Mouse (Mus musculus) MEL (cell line): Measurements from ENCODE around the gene Gnb4.

Experiments used
- E2F4 ChIP-seq: IDR thresholded peaks from 2 replicates; pipeline ENCODE4 v1.6.1; 2011; ENCODE audit warnings: low read depth, low read length, improper control_type of control experiment, borderline replicate concordance
- MEF2A ChIP-seq: IDR thresholded peaks from 2 replicates; pipeline ENCODE4 v1.6.1; 2014; ENCODE audit warnings: low read depth, mild to moderate bottlenecking, inconsistent platforms, low read length, improper control_type of control experiment; ENCODE audit not compliant: poor library complexity, insufficient replicate concordance, severe bottlenecking; ENCODE audit errors: extremely low read depth
- UBTF ChIP-seq: IDR thresholded peaks from 2 replicates; pipeline ENCODE4 v1.6.1; 2012; ENCODE audit warnings: low read depth, mild to moderate bottlenecking, inconsistent platforms, low read length, improper control_type of control experiment, moderate library complexity, borderline replicate concordance; ENCODE audit not compliant: insufficient read depth

- TF ChIP-seq E2F4, result no peak
- no peak for TF ChIP-seq MEF2A
- no peak for TF ChIP-seq UBTF
Measured at GRCm38 (mm10) chr3:32553061-32553460, 63.3 kb downstream of the Gnb4 start.
